Mouse (Mus musculus): ENCODE data around the gene Chchd4. TPM values are rescaled to one million over a fixed set of nuclear protein-coding genes. Genes with fewer than 3 reads are reported as not detected.

Gene Chchd4
- polyA plus RNA-seq, 1 experiment: 6.7 TPM

- no peak overlapping the region for H3K27ac ChIP-seq (ENCODE audit: control insufficient read depth, insufficient read depth, low read depth, low read length, poor library complexity)
- no peak for TF ChIP-seq POLR2A (IDR thresholded peaks at IDR 0.05; ENCODE audit: borderline replicate concordance, control insufficient read depth, low read depth, low read length)
- no peak for TF ChIP-seq CTCF (IDR thresholded peaks at IDR 0.05; ENCODE audit: control insufficient read depth, insufficient read depth, low read length)
- H3K4me3 ChIP-seq (replicated peaks; ENCODE audit: control insufficient read depth, low read depth, low read length): no peak overlapping the region
- no peaks in the 10 kb centered on the region for H3K4me1 ChIP-seq (ENCODE audit: control insufficient read depth, insufficient read depth, low read length)
- whole genome bisulfite sequencing: 89% methylated on average over 2 of the region's 2 CpGs
Measured at GRCm38 (mm10) chr6:91470712-91471111, 2.6 kb downstream of the Chchd4 start.

- H3K4me3 ChIP-seq (replicated peaks; ENCODE audit: control insufficient read depth, low read depth, low read length): no peak overlapping the region
- TF ChIP-seq CTCF (IDR thresholded peaks at IDR 0.05; ENCODE audit: control insufficient read depth, insufficient read depth, low read length): no peak
- TF ChIP-seq POLR2A (IDR thresholded peaks at IDR 0.05; ENCODE audit: borderline replicate concordance, control insufficient read depth, low read depth, low read length): no peak
- 87% methylated on average over 1 of the region's 1 CpGs for WGBS
- no peaks in the 10 kb centered on the region for H3K4me1 ChIP-seq (ENCODE audit: control insufficient read depth, insufficient read depth, low read length)
- H3K27ac ChIP-seq (ENCODE audit: control insufficient read depth, insufficient read depth, low read depth, low read length, poor library complexity): no peak overlapping the region
Measured at GRCm38 (mm10) chr6:91467106-91467505, 6.2 kb downstream of the Chchd4 start.

DNA sequence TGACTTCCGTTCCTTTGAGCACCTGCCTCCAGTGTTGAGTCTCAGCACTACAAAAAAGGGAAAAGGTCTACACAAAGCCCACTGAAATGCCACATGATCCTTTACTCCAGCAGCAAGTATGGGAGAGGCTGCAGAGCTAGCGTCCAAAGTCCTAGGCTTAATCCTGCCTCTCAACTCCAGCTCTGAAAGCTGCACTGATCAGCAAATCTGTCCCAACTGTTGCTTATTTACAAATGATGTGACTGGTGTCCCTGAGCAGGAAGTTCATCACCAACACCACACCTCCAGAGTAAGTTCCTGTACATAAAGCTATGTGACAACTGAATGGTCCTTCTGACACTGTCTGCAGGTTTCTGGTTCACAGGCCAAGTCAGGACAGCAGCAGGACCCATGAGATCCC lies 7.6 kb downstream of the Chchd4 start:
- no peak for TF ChIP-seq POLR2A (IDR thresholded peaks at IDR 0.05; ENCODE audit: borderline replicate concordance, control insufficient read depth, low read depth, low read length)
- no peak for TF ChIP-seq CTCF (IDR thresholded peaks at IDR 0.05; ENCODE audit: control insufficient read depth, insufficient read depth, low read length)
- no peak overlapping the region for H3K4me3 ChIP-seq (replicated peaks; ENCODE audit: control insufficient read depth, low read depth, low read length)
- H3K27ac ChIP-seq (ENCODE audit: control insufficient read depth, insufficient read depth, low read depth, low read length, poor library complexity): no peak overlapping the region
- WGBS: 75% methylated on average over 2 of the region's 2 CpGs
- H3K4me1 ChIP-seq (ENCODE audit: control insufficient read depth, insufficient read depth, low read length): no peaks in the 10 kb centered on the region

GRCm38 (mm10) chr6:91459471-91459870 lies 13.9 kb downstream of the Chchd4 start:
- H3K27ac ChIP-seq (ENCODE audit: control insufficient read depth, insufficient read depth, low read depth, low read length, poor library complexity): no peak overlapping the region
- H3K4me1 ChIP-seq (ENCODE audit: control insufficient read depth, insufficient read depth, low read length): no peaks in the 10 kb centered on the region
- H3K4me3 ChIP-seq (replicated peaks; ENCODE audit: control insufficient read depth, low read depth, low read length): no peak overlapping the region
- 74% methylated on average over 1 of the region's 1 CpGs for WGBS
- TF ChIP-seq POLR2A (IDR thresholded peaks at IDR 0.05; ENCODE audit: borderline replicate concordance, control insufficient read depth, low read depth, low read length) (no peak), CTCF (IDR thresholded peaks at IDR 0.05; ENCODE audit: control insufficient read depth, insufficient read depth, low read length) (no peak)

DNA sequence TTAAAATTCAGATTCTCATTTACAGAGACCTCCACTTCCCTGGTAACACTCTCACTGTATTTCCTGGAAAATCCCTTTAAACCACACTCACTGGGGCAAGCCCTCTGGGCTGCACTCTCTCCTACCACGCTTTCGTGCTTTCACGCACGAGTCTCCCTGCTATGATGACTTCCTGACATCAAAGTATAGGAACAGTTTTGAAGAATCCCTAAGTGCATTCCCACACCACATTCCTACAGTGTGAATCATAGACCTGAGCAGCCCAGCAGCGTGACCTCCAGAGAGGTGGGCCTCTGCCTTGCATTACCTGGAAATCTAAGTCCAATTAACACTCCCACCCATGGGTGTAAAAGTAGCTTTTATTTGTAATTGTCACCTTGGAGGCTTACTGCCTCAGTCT lies 18.8 kb downstream of the Chchd4 start:
- H3K4me1 ChIP-seq (ENCODE audit: control insufficient read depth, insufficient read depth, low read length): no peaks in the 10 kb centered on the region
- H3K27ac ChIP-seq (ENCODE audit: control insufficient read depth, insufficient read depth, low read depth, low read length, poor library complexity): no peak overlapping the region
- H3K4me3 ChIP-seq (replicated peaks; ENCODE audit: control insufficient read depth, low read depth, low read length): no peak overlapping the region
- 69% methylated on average over 5 of the region's 5 CpGs for WGBS
- TF ChIP-seq CTCF (IDR thresholded peaks at IDR 0.05; ENCODE audit: control insufficient read depth, insufficient read depth, low read length) (no peak), POLR2A (IDR thresholded peaks at IDR 0.05; ENCODE audit: borderline replicate concordance, control insufficient read depth, low read depth, low read length) (no peak)

DNA sequence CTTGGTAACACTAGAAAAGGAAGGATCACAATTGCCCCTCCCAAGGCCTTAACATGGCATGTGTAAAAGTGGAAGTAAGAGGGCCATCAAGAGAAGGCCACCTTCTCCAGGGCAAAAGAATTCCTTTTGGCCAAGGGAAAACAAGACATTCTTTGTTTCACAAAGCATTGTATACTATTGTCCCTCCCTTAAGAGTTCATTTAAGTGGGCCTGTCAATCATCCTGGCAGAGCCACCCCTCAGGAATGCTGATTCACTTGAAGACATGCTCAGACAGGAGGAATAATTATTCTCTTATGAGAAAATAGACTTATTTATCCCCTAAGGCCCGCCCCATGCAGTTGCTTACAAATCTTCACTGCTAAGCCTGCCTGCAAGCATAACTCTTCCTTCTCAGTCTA lies 21.3 kb downstream of the Chchd4 start:
- 51% methylated on average over 1 of the region's 1 CpGs for WGBS

DNA sequence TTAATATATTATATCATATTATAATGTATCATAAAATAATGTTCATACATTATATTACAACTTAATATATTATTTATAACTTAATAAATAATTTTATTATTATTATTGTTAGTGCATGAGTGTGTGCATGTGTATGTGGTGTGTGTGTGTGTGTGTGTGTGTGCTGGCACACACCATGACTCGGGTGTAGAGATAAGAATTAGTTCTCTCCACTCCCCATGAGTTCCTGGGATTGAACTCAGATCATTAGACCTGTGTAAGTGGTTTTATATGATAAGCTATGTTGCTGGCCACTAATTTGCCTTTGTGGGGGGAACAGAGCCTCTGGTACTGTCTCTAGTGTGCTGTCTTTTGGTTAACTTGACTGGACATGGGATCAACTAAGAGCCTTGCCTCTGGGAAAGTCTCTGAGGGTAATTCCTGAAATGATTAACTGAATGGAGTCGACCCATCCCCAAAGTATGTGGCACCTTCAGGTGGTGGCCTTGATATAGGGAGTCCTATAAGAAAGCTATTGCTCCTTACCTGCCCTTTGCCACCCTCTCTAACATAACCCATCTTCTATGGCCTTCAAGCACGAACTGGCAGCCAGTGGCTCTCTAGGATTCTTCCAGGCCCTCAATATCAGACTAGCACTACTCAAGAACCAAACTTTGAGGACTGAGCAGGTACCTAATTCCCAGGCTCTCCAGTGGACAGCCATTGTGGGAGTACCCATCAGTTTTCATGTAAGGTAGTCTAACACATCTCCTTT lies 23.7 kb downstream of the Chchd4 start:
- H3K4me1 ChIP-seq (ENCODE audit: control insufficient read depth, insufficient read depth, low read length): no peaks in the 10 kb centered on the region
- H3K27ac ChIP-seq (ENCODE audit: control insufficient read depth, insufficient read depth, low read depth, low read length, poor library complexity): no peak overlapping the region
- no peak overlapping the region for H3K4me3 ChIP-seq (replicated peaks; ENCODE audit: control insufficient read depth, low read depth, low read length)
- 50% methylated on average over 3 of the region's 3 CpGs for WGBS
- TF ChIP-seq CTCF (IDR thresholded peaks at IDR 0.05; ENCODE audit: control insufficient read depth, insufficient read depth, low read length) (no peak), POLR2A (IDR thresholded peaks at IDR 0.05; ENCODE audit: borderline replicate concordance, control insufficient read depth, low read depth, low read length) (no peak)

More for the DNA sequence above, 21.3 kb downstream of the Chchd4 start:
- no peaks in the 10 kb centered on the region for H3K4me1 ChIP-seq (ENCODE audit: control insufficient read depth, insufficient read depth, low read length)
- H3K27ac ChIP-seq (ENCODE audit: control insufficient read depth, insufficient read depth, low read depth, low read length, poor library complexity): no peak overlapping the region
- H3K4me3 ChIP-seq (replicated peaks; ENCODE audit: control insufficient read depth, low read depth, low read length): no peak overlapping the region
- TF ChIP-seq CTCF (IDR thresholded peaks at IDR 0.05; ENCODE audit: control insufficient read depth, insufficient read depth, low read length): no peak
- TF ChIP-seq POLR2A (IDR thresholded peaks at IDR 0.05; ENCODE audit: borderline replicate concordance, control insufficient read depth, low read depth, low read length): no peak

DNA sequence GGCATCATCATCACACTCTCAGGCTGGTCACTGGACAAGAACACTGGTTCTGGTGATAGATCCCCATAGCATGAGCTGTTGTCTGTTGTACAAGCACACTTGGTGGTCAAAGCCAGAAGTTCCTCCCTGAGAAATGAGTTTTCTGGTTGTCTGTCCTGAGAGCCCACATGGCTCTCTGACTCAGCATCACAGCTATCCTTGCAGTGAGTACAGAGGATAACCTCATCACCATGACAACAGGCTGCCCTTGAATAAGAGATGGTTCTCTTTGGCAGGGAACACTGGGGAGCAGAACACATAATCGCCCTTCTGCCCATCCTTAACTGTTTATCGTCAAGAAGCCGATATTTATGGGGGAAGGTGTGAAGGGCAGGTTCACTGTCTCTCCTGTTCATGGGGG lies 28.0 kb downstream of the Chchd4 start:
- TF ChIP-seq POLR2A (IDR thresholded peaks at IDR 0.05; ENCODE audit: borderline replicate concordance, control insufficient read depth, low read depth, low read length): no peak
- no peak for TF ChIP-seq CTCF (IDR thresholded peaks at IDR 0.05; ENCODE audit: control insufficient read depth, insufficient read depth, low read length)
- 69% methylated on average over 3 of the region's 3 CpGs for WGBS
- H3K4me1 ChIP-seq (ENCODE audit: control insufficient read depth, insufficient read depth, low read length): peaks cover 1% of the 10 kb centered on the region; the same call in 1 of the 2 replicates
- H3K27ac ChIP-seq (ENCODE audit: control insufficient read depth, insufficient read depth, low read depth, low read length, poor library complexity): no peak overlapping the region
- no peak overlapping the region for H3K4me3 ChIP-seq (replicated peaks; ENCODE audit: control insufficient read depth, low read depth, low read length)

Data from bone marrow, adult 2 months (tissue).